Mouse (Mus musculus) E14TG2a.4 (cell line): Measurements from ENCODE around the gene Wdfy3.

Experiments
- CTCF ChIP-seq: conservative IDR thresholded peaks from 2 replicates; pipeline ENCODE4 v1.5.1; 2014; ENCODE audit warnings: low read length
- NANOG ChIP-seq: IDR thresholded peaks from 2 replicates; pipeline ENCODE4 v1.6.1; 2014; ENCODE audit warnings: borderline replicate concordance, low read length, mixed read lengths

DNA sequence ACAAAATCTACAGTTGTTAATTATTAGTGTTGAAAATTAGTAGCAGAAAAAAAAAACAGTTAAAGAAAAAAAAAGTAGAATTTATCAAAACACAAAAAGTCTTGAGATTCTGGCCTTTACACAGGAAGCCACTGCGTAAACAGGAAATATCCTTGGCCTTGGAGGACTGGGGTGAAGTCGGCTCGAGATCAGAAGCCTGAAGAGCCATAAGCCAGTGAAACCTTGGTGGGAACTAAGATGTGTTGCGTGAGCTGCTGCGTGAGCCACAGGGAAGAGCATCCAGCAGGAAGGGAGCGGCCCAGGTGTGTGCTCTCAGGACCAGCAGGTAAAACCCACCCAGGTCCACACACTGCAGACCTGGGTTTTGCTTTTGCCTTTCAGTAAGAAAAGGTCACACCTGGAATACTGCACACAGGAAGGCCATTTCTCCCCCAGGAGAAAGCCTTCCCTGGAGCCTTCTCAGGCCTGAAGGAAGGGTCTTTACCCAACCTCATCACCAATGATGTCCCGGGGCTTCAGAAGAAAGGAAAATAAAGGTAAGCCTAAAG, 79.3 kb downstream of the Wdfy3 start:
- TF ChIP-seq CTCF = no peak
- TF ChIP-seq NANOG = no peak
